Mouse (Mus musculus) olfactory bulb, adult 2 months (tissue): ENCODE results near the gene Ptgfrn.

Experiments used
- CTCF ChIP-seq: fragments of 200-500 bp; IDR thresholded peaks from 2 replicates; pipeline ENCODE4 v1.5.1; 2012; ENCODE audit warnings: low read depth, mild to moderate bottlenecking, low read length, moderate library complexity; ENCODE audit not compliant: insufficient read depth
- POLR2A ChIP-seq: fragments of 200-500 bp; IDR thresholded peaks from 2 replicates; pipeline ENCODE4 v1.6.1; 2012; ENCODE audit warnings: mild to moderate bottlenecking, low read depth, low read length, moderate library complexity; ENCODE audit not compliant: insufficient read depth

DNA sequence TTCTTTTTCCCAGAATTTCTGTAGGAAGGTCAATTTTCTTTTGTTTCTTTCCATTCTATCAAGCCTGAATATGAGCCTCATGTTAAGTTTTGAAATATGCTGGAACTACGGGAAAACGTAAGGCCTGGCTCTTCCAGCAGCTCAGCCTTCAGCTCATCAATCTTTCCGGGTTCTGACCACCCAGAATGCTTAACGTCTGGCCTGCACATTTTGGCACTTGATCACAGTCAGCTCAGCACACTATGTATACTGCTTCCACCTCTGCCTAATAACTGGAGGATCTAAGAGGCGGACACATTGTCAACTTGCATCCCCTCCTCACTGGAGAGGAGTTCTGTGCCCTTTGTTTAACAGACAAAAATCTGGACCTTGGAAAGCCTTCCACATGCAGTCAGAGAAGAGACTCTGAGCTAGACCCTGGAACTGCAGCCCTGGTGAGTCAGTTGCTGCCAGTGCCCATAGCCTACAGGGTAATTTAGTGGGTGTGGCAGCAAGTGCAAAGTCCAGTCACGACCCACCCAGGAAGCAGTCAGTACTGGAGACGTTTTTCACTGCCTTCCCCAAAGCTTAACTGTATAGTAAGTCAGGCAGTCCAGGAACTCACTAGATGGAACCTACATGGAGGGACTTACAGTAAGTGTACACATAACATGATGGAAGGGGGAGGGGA is 1.9 kb upstream of the Ptgfrn start:
- no peak for TF ChIP-seq CTCF
- no peak for TF ChIP-seq POLR2A
